Mouse (Mus musculus): Measurements from ENCODE around the gene Zbp1.

GRCm38 (mm10) chr2:173212227-173212626, 6.5 kb downstream of the Zbp1 start:
- TF ChIP-seq POLR2A (IDR thresholded peaks at IDR 0.05; ENCODE audit: insufficient read depth, low read depth, low read length) (no peak), CTCF (IDR thresholded peaks at IDR 0.05) (no peak), EP300 (IDR thresholded peaks at IDR 0.05; ENCODE audit: insufficient read depth, low read depth, low read length) (no peak)
